Mouse (Mus musculus): ENCODE measurements around the gene Junb.

DNA sequence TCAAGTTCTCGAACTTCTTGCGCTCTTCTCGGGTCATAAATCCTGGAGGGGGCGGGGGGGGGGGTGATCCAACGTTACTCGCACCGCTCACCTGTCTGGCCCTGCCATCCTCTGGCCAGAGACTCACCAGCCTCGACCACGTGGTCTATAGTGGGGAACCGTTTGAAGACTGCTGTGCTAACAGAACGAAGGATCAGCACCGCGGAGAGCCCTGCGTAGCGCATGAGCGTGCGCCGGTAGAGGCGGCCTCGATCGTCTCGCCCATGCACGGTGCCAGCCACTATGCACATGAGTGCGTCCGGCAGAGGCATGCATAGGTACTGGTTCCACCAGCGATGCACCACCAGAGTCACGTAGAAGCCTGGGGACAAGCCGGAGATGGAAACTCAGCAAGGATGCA is 32.7 kb upstream of the Junb start:
- TF ChIP-seq POLR2A (IDR thresholded peaks at IDR 0.05; ENCODE audit: extremely low read depth, insufficient read depth, low read length) (no peak), CTCF (IDR thresholded peaks at IDR 0.05; ENCODE audit: low read depth, low read length) (no peak)

All from liver, adult 2 months (tissue).